Mouse (Mus musculus): Measurements from ENCODE around the gene Tpp2. TPM values are rescaled to one million over a fixed set of nuclear protein-coding genes. Genes with fewer than 3 reads are reported as not detected.
A peak's percentile ranks its signal among the peaks of the same experiment; 100 is the strongest.

The Tpp2 gene
- polyA plus RNA-seq, 1 experiment, result 8.4 TPM

GRCm38 (mm10) chr1:43916854-43917253 is 16.6 kb upstream of the Tpp2 start:
- DNase-seq, result no peak
- no peaks in the 10 kb centered on the region for H3K4me1 ChIP-seq (ENCODE audit: control insufficient read depth, insufficient read depth, low read length)
- H3K4me3 ChIP-seq (replicated peaks; ENCODE audit: extremely low read depth, low read depth, low read length), result no peak overlapping the region
- WGBS, result 42% methylated on average over 2 of the region's 2 CpGs
- TF ChIP-seq CTCF (IDR thresholded peaks at IDR 0.05; ENCODE audit: insufficient read depth, low read length) (no peak), POLR2A (IDR thresholded peaks at IDR 0.05; ENCODE audit: borderline replicate concordance, extremely low read depth, low read depth, low read length) (no peak)

GRCm38 (mm10) chr1:43934416-43934810 is 966 bp downstream of the Tpp2 start:
- TF ChIP-seq POLR2A (IDR thresholded peaks at IDR 0.05; ENCODE audit: borderline replicate concordance, extremely low read depth, low read depth, low read length) (no peak), CTCF (IDR thresholded peaks at IDR 0.05; ENCODE audit: insufficient read depth, low read length) (no peak)
- peak overlapping the region; percentile 74 for H3K4me3 ChIP-seq (replicated peaks; ENCODE audit: extremely low read depth, low read depth, low read length)
- H3K4me1 ChIP-seq (ENCODE audit: control insufficient read depth, insufficient read depth, low read length), result peaks cover 7% of the 10 kb centered on the region
- no peak for DNase-seq
- WGBS, result under 1% methylated on average over 17 of the region's 17 CpGs

GRCm38 (mm10) chr1:43939310-43939709 is 5.9 kb downstream of the Tpp2 start:
- no peak for TF ChIP-seq POLR2A (IDR thresholded peaks at IDR 0.05; ENCODE audit: borderline replicate concordance, extremely low read depth, low read depth, low read length)
- TF ChIP-seq CTCF (IDR thresholded peaks at IDR 0.05; ENCODE audit: insufficient read depth, low read length), result no peak
- WGBS, result 79% methylated on average over 1 of the region's 1 CpGs
- Histone ChIP-seq H3K4me1 (ENCODE audit: control insufficient read depth, insufficient read depth, low read length) (peaks cover 7% of the 10 kb centered on the region), H3K4me3 (replicated peaks; ENCODE audit: extremely low read depth, low read depth, low read length) (no peak overlapping the region)
- DNase-seq, result no peak

GRCm38 (mm10) chr1:43941476-43942217 is 8.2 kb downstream of the Tpp2 start:
- DNase-seq, result no peak
- Histone ChIP-seq H3K4me1 (ENCODE audit: control insufficient read depth, insufficient read depth, low read length) (0 out of 2 replicates have a peak, but pooled peaks cover under 1% of the 10 kb centered on the region), H3K4me3 (replicated peaks; ENCODE audit: extremely low read depth, low read depth, low read length) (no peak overlapping the region)
- 87% methylated on average over 7 of the region's 7 CpGs for WGBS
- TF ChIP-seq POLR2A (IDR thresholded peaks at IDR 0.05; ENCODE audit: borderline replicate concordance, extremely low read depth, low read depth, low read length) (no peak), CTCF (IDR thresholded peaks at IDR 0.05; ENCODE audit: insufficient read depth, low read length) (no peak)

GRCm38 (mm10) chr1:43942814-43943213 is 9.4 kb downstream of the Tpp2 start:
- Histone ChIP-seq H3K4me3 (replicated peaks; ENCODE audit: extremely low read depth, low read depth, low read length) (no peak overlapping the region), H3K4me1 (ENCODE audit: control insufficient read depth, insufficient read depth, low read length) (no peaks in the 10 kb centered on the region)
- DNase-seq, result no peak
- WGBS, result 78% methylated on average over 2 of the region's 2 CpGs
- TF ChIP-seq CTCF (IDR thresholded peaks at IDR 0.05; ENCODE audit: insufficient read depth, low read length) (no peak), POLR2A (IDR thresholded peaks at IDR 0.05; ENCODE audit: borderline replicate concordance, extremely low read depth, low read depth, low read length) (no peak)

- no peak for DNase-seq
- H3K4me3 ChIP-seq (replicated peaks; ENCODE audit: extremely low read depth, low read depth, low read length), result no peak overlapping the region
- no peaks in the 10 kb centered on the region for H3K4me1 ChIP-seq (ENCODE audit: control insufficient read depth, insufficient read depth, low read length)
- WGBS, result 91% methylated on average over 3 of the region's 3 CpGs
- TF ChIP-seq CTCF (IDR thresholded peaks at IDR 0.05; ENCODE audit: insufficient read depth, low read length) (no peak), POLR2A (IDR thresholded peaks at IDR 0.05; ENCODE audit: borderline replicate concordance, extremely low read depth, low read depth, low read length) (no peak)
These were observed 20.2 kb downstream of the Tpp2 start for GRCm38 (mm10) chr1:43953679-43954078.

- no peak for TF ChIP-seq CTCF (IDR thresholded peaks at IDR 0.05; ENCODE audit: insufficient read depth, low read length)
- no peak for TF ChIP-seq POLR2A (IDR thresholded peaks at IDR 0.05; ENCODE audit: borderline replicate concordance, extremely low read depth, low read depth, low read length)
- DNase-seq, result no peak
- WGBS, result 81% methylated on average over 4 of the region's 4 CpGs
- Histone ChIP-seq H3K4me3 (replicated peaks; ENCODE audit: extremely low read depth, low read depth, low read length) (no peak overlapping the region), H3K4me1 (ENCODE audit: control insufficient read depth, insufficient read depth, low read length) (no peaks in the 10 kb centered on the region)
These were observed 30.9 kb downstream of the Tpp2 start for GRCm38 (mm10) chr1:43964381-43964780.

- H3K4me1 ChIP-seq (ENCODE audit: control insufficient read depth, insufficient read depth, low read length), result no peaks in the 10 kb centered on the region
- no peak for DNase-seq
- WGBS, result 80% methylated on average over 4 of the region's 4 CpGs
- no peak for TF ChIP-seq POLR2A (IDR thresholded peaks at IDR 0.05; ENCODE audit: borderline replicate concordance, extremely low read depth, low read depth, low read length)
- no peak for TF ChIP-seq CTCF (IDR thresholded peaks at IDR 0.05; ENCODE audit: insufficient read depth, low read length)
- no peak overlapping the region for H3K4me3 ChIP-seq (replicated peaks; ENCODE audit: extremely low read depth, low read depth, low read length)
These were observed 33.3 kb downstream of the Tpp2 start for GRCm38 (mm10) chr1:43966756-43967155.

- TF ChIP-seq CTCF (IDR thresholded peaks at IDR 0.05; ENCODE audit: insufficient read depth, low read length) (no peak), POLR2A (IDR thresholded peaks at IDR 0.05; ENCODE audit: borderline replicate concordance, extremely low read depth, low read depth, low read length) (no peak)
- WGBS, result 78% methylated on average over 3 of the region's 3 CpGs
- no peak overlapping the region for H3K4me3 ChIP-seq (replicated peaks; ENCODE audit: extremely low read depth, low read depth, low read length)
These were observed 35.9 kb downstream of the Tpp2 start for GRCm38 (mm10) chr1:43969361-43969760.

GRCm38 (mm10) chr1:43971089-43971488 is 37.6 kb downstream of the Tpp2 start:
- H3K4me1 ChIP-seq (ENCODE audit: control insufficient read depth, insufficient read depth, low read length), result no peaks in the 10 kb centered on the region
- H3K4me3 ChIP-seq (replicated peaks; ENCODE audit: extremely low read depth, low read depth, low read length), result no peak overlapping the region
- TF ChIP-seq POLR2A (IDR thresholded peaks at IDR 0.05; ENCODE audit: borderline replicate concordance, extremely low read depth, low read depth, low read length) (no peak), CTCF (IDR thresholded peaks at IDR 0.05; ENCODE audit: insufficient read depth, low read length) (no peak)
- no peak for DNase-seq
- 53% methylated on average over 3 of the region's 3 CpGs for WGBS

More at GRCm38 (mm10) chr1:43969361-43969760, 35.9 kb downstream of the Tpp2 start:
- H3K4me1 ChIP-seq (ENCODE audit: control insufficient read depth, insufficient read depth, low read length), result no peaks in the 10 kb centered on the region
- no peak for DNase-seq

Measured in lung, adult 2 months (tissue).